Comparison of ENCODE assay signal across 8 mouse cellular contexts in genomic region chr11:117709308-117709707, GRCm38 (mm10). TPM values are rescaled to one million over a fixed set of nuclear protein-coding genes. Genes with fewer than 3 reads are reported as not detected.
DNase-seq lines count a peak whose midpoint lies in the region; ATAC-seq lines count a peak whose summit lies in the region.

No protein-coding gene starts in this region.

- H3K36me3 ChIP-seq in heart, embryonic 15.5 days: peaks cover 3% of the 10 kb centered on the region; the same call in 1 of the 2 replicates
- peaks cover 13% of the 10 kb centered on the region for H3K36me3 ChIP-seq in heart, embryonic 10.5 days

- peak overlapping the region; percentile 37; the same call in 1 of the 2 replicates for H3K27ac ChIP-seq in heart, embryonic 15.5 days
- H3K27ac ChIP-seq in heart, embryonic 10.5 days: no peak overlapping the region

- no peaks in the 10 kb centered on the region for H3K27me3 ChIP-seq in heart, embryonic 15.5 days
- H3K27me3 ChIP-seq in heart, embryonic 10.5 days (ENCODE audit: insufficient read depth, poor library complexity, severe bottlenecking): no peaks in the 10 kb centered on the region

- no peak for ATAC-seq in heart, embryonic 15.5 days (replicated peaks; ENCODE audit: insufficient number of reproducible peaks, insufficient read depth, low FRiP score, low read depth)
- ATAC-seq in common myeloid progenitor, adult 5-6 weeks (replicated peaks; ENCODE audit: low read depth, poor library complexity, severe bottlenecking): peak; percentile 62; the same call in 1 of the 2 replicates
- no peak for ATAC-seq in frontal cortex, adult (ENCODE audit: low TSS enrichment)

- no peak overlapping the region for H3K9ac ChIP-seq in heart, embryonic 15.5 days

- no peak overlapping the region for H3K4me3 ChIP-seq in heart, embryonic 15.5 days
- H3K4me3 ChIP-seq in heart, embryonic 10.5 days: no peak overlapping the region

- peaks cover 39% of the 10 kb centered on the region for H3K4me1 ChIP-seq in heart, embryonic 15.5 days (replicated peaks)
- H3K4me1 ChIP-seq in heart, embryonic 10.5 days: peaks cover 31% of the 10 kb centered on the region

- DNase-seq in heart, embryonic 10.5 days (ENCODE audit: low spot score): no peak
- peak; percentile 62 for DNase-seq in urinary bladder, postnatal 25 days (ENCODE audit: low spot score)
- no peak for DNase-seq in urinary bladder, postnatal 4 days (ENCODE audit: low spot score in 2 of 2)
- peak; percentile 70 for DNase-seq in kidney, postnatal 14 days
- peak; percentile 23 for DNase-seq in retina, adult 2 months (ENCODE audit: low read depth, low spot score)

- 53% methylated on average over 4 of the region's 4 CpGs for WGBS in heart, embryonic 15.5 days
- 65% methylated on average over 4 of the region's 4 CpGs for WGBS in heart, embryonic 10.5 days

- H3K9me3 ChIP-seq in heart, embryonic 15.5 days (replicated peaks): no peaks in the 10 kb centered on the region
- H3K9me3 ChIP-seq in heart, embryonic 10.5 days: no peaks in the 10 kb centered on the region

- no peak overlapping the region for H3K4me2 ChIP-seq in heart, embryonic 15.5 days

RNA-seq across cellular contexts. Expression of gene Tnrc6c, which starts 55.2 kb away (rescaled TPM):
- polyA plus RNA-seq in heart, embryonic 15.5 days (2015; fragmentation: Nextera tagmentation; extraction: Ambion mirVana): 6.6 and 7.3 TPM in 2 replicates
- 6.1 and 7.4 TPM in 2 replicates for polyA plus RNA-seq in heart, embryonic 10.5 days (2016; fragmentation: Nextera tagmentation; extraction: Ambion mirVana)
- 17.7 and 22.4 TPM in 2 replicates for total RNA-seq in common myeloid progenitor, adult 5-6 weeks (2017)

Comparison
In these comparisons a context has a peak if more than half of its experiments do, and no peak if none do; other contexts are left out.
1. DNase-seq: peak in urinary bladder, postnatal 25 days (single experiment), kidney, postnatal 14 days (single experiment) and retina, adult 2 months (single experiment); none in heart, embryonic 10.5 days (single experiment) and urinary bladder, postnatal 4 days (0 of 2).